7 mouse cellular contexts compared by ENCODE assay signal in genomic region chr2:104493951-104494800, GRCm38 (mm10). TPM values are rescaled to one million over a fixed set of nuclear protein-coding genes. Genes with fewer than 3 reads are reported as not detected.
DNase-seq lines count a peak whose midpoint lies in the region; ATAC-seq lines count a peak whose summit lies in the region.

Hipk3 (minus strand) TSS chr2:104494446.

- peak within 1 kb of the TSS; percentile 98 for H3K9ac ChIP-seq in intestine, embryonic 15.5 days

- no peaks in the 10 kb centered on the region for H3K9me3 ChIP-seq in intestine, embryonic 15.5 days
- no peaks in the 10 kb centered on the region for H3K9me3 ChIP-seq in midbrain, embryonic 10.5 days (replicated peaks)

- peak; percentile 91 to 94 for DNase-seq in adrenal gland, adult (ENCODE audit: inconsistent age in 2 of 2, low spot score in 1 of 2)
- peak; percentile 88 for DNase-seq in embryo, embryonic 10.5 days (ENCODE audit: low spot score)
- peak; percentile 89 for DNase-seq in gastrocnemius, postnatal 25 days
- DNase-seq in left cerebral cortex, postnatal 25 days (ENCODE audit: low spot score in 2 of 2), result peak; percentile 81 to 83
- DNase-seq in midbrain, embryonic 10.5 days (ENCODE audit: low spot score), result peak; percentile 82
- DNase-seq in right cerebral cortex, postnatal 4 days, result peak; percentile 71

- ATAC-seq in intestine, embryonic 15.5 days, result peak; percentile 91

- under 1% methylated on average over 88 of the region's 98 CpGs for WGBS in intestine, embryonic 15.5 days
- WGBS in midbrain, embryonic 10.5 days, result under 1% methylated on average over 94 of the region's 98 CpGs

- intact Hi-C loops in left cerebral cortex, postnatal 25 days (cut with DNase I), result loop anchor here (1.0 to 5.0 kb wide), 2 partner anchors 47 to 97 kb away; no protein-coding TSS in a partner anchor

- no peaks in the 10 kb centered on the region for H3K36me3 ChIP-seq in intestine, embryonic 15.5 days
- no peaks in the 10 kb centered on the region for H3K36me3 ChIP-seq in midbrain, embryonic 10.5 days

- H3K4me1 ChIP-seq in intestine, embryonic 15.5 days (replicated peaks), result peaks cover 6% of the 10 kb centered on the region
- peaks cover 44% of the 10 kb centered on the region for H3K4me1 ChIP-seq in midbrain, embryonic 10.5 days

- H3K4me2 ChIP-seq in intestine, embryonic 15.5 days (replicated peaks), result peak within 1 kb of the TSS; percentile 76

- peak within 1 kb of the TSS; percentile 99 for H3K27ac ChIP-seq in intestine, embryonic 15.5 days
- peak within 1 kb of the TSS; percentile 100 for H3K27ac ChIP-seq in midbrain, embryonic 10.5 days (replicated peaks)

- H3K27me3 ChIP-seq in intestine, embryonic 15.5 days (replicated peaks), result no peaks in the 10 kb centered on the region
- H3K27me3 ChIP-seq in midbrain, embryonic 10.5 days (ENCODE audit: low read depth, poor library complexity, severe bottlenecking), result peaks cover 22% of the 10 kb centered on the region

- H3K4me3 ChIP-seq in intestine, embryonic 15.5 days (replicated peaks), result peak within 1 kb of the TSS; percentile 93
- peak within 1 kb of the TSS; percentile 88 for H3K4me3 ChIP-seq in midbrain, embryonic 10.5 days

RNA-seq across cellular contexts. Expression of gene Hipk3, which starts in this region (rescaled TPM):
- 100 to 1,000 TPM; 158 to 199 TPM for total RNA-seq in gastrocnemius, postnatal 25 days (2021)
- polyA plus RNA-seq in intestine, embryonic 15.5 days (2015; fragmentation: Nextera tagmentation; extraction: Ambion mirVana), result 12.7 and 13.7 TPM in 2 replicates
- total RNA-seq in left cerebral cortex, postnatal 25 days (2021), result 10 to 100 TPM; 85.7 to 86.5 TPM
- 6.2 and 6.3 TPM in 2 replicates for polyA plus RNA-seq in midbrain, embryonic 10.5 days (2016; fragmentation: Nextera tagmentation; extraction: Ambion mirVana)

Comparison
In these comparisons a context has a peak if more than half of its experiments do, and no peak if none do; other contexts are left out.
1. Peak in every context shown above with its lines: DNase-seq, ATAC-seq, H3K4me3 ChIP-seq and H3K27ac ChIP-seq.